Mouse (Mus musculus) CH12.LX (cell line): Measurements from ENCODE around the gene Ccdc167. TPM values are rescaled to one million over a fixed set of nuclear protein-coding genes. Genes with fewer than 3 reads are reported as not detected.

ENCODE experiments used
- DNase-seq: peaks from one replicate; pipeline ENCODE4 v3.0.0-alpha.2; 2013; ENCODE audit errors: extremely low read depth
- H3K27ac ChIP-seq: 2 replicates; pipeline ENCODE4 v1.5.1; 2012; ENCODE audit warnings: low read depth, mild to moderate bottlenecking, control low read depth, moderate library complexity; ENCODE audit not compliant: insufficient read depth
- H3K27me3 ChIP-seq: replicated peaks from 2 replicates; pipeline ENCODE3; 2012; ENCODE audit warnings: inconsistent platforms
- H3K36me3 ChIP-seq, 2 experiments: replicated peaks in 1 of 2; 2 replicates each; pipeline versions ENCODE3 to v1.6.1; 2012; ENCODE audit warnings: inconsistent platforms in 1 of 2, low read length in 1 of 2, mild to moderate bottlenecking in 1 of 2, mixed read lengths in 1 of 2, moderate library complexity in 1 of 2; ENCODE audit not compliant: control insufficient read depth in 1 of 2, insufficient read depth in 1 of 2
- H3K4me1 ChIP-seq, 2 experiments: 2 replicates each; pipeline ENCODE4 v1.6.1; 2012; ENCODE audit warnings: inconsistent platforms in 1 of 2, moderate library complexity in 1 of 2; ENCODE audit not compliant: insufficient read depth in 2 of 2, control insufficient read depth in 1 of 2
- H3K4me2 ChIP-seq: 2 replicates; pipeline ENCODE4 v1.6.1; 2012; ENCODE audit warnings: low read depth, mild to moderate bottlenecking, control low read depth; ENCODE audit not compliant: poor library complexity, insufficient read depth, severe bottlenecking
- H3K4me3 ChIP-seq, 3 experiments: fragments of 150-350 bp in 1 of 3; sonication (generic) in 1 of 3; replicated peaks in 1 of 3; 2 replicates each; pipeline versions ENCODE3 to v1.5.1; 2011 to 2012; ENCODE audit warnings: low read depth in 2 of 3, low read length in 2 of 3, mild to moderate bottlenecking in 2 of 3, moderate library complexity in 2 of 3, control low read depth in 1 of 3, improper control_type of control experiment in 1 of 3, inconsistent platforms in 1 of 3, mixed read lengths in 1 of 3; ENCODE audit not compliant: poor library complexity in 1 of 3
- H3K79me2 ChIP-seq: replicated peaks from 2 replicates; pipeline ENCODE4 v1.6.1; 2012; ENCODE audit warnings: mild to moderate bottlenecking, moderate library complexity; ENCODE audit not compliant: control insufficient read depth, poor library complexity, insufficient read depth, severe bottlenecking; ENCODE audit errors: extremely low read depth
- H3K9ac ChIP-seq: 2 replicates; pipeline ENCODE4 v1.6.1; 2012; ENCODE audit warnings: low read depth, mild to moderate bottlenecking, control low read depth, moderate library complexity; ENCODE audit not compliant: insufficient read depth
- H3K9me3 ChIP-seq: replicated peaks from 2 replicates; pipeline ENCODE3; 2012; ENCODE audit warnings: low read length, inconsistent platforms, mixed read lengths
- CHD2 ChIP-seq: IDR thresholded peaks from 2 replicates; pipeline ENCODE4 v1.6.1; 2011; ENCODE audit warnings: low read length, improper control_type of control experiment
- CTCF ChIP-seq, 2 experiments: IDR thresholded peaks in 1 of 2; conservative IDR thresholded peaks in 1 of 2; 2 replicates each; pipeline ENCODE4 v1.5.1; 2011 to 2012; ENCODE audit warnings: low read depth in 2 of 2, low read length in 2 of 2, improper control_type of control experiment in 1 of 2, inconsistent platforms in 1 of 2, mild to moderate bottlenecking in 1 of 2, moderate library complexity in 1 of 2
- ELF1 ChIP-seq: IDR thresholded peaks from 2 replicates; pipeline ENCODE4 v1.6.1; 2014; ENCODE audit warnings: low read depth, mild to moderate bottlenecking, inconsistent platforms, low read length, improper control_type of control experiment
- ETS1 ChIP-seq: conservative IDR thresholded peaks from 2 replicates; pipeline ENCODE4 v1.6.1; 2012; ENCODE audit warnings: low read depth, mild to moderate bottlenecking, inconsistent platforms, low read length, improper control_type of control experiment, moderate library complexity
- HCFC1 ChIP-seq: IDR thresholded peaks from 2 replicates; pipeline ENCODE4 v1.6.1; 2012; ENCODE audit warnings: low read depth, mild to moderate bottlenecking, inconsistent platforms, low read length, improper control_type of control experiment
- IRF4 ChIP-seq: IDR thresholded peaks from 2 replicates; pipeline ENCODE4 v1.6.1; 2014; ENCODE audit warnings: low read depth, mild to moderate bottlenecking, inconsistent platforms, low read length, improper control_type of control experiment
- KAT2A ChIP-seq: IDR thresholded peaks from 2 replicates; pipeline ENCODE4 v1.6.1; 2012; ENCODE audit warnings: low read length, improper control_type of control experiment, inconsistent platforms; ENCODE audit not compliant: insufficient replicate concordance
- MEF2A ChIP-seq: IDR thresholded peaks from 2 replicates; pipeline ENCODE4 v1.6.1; 2014; ENCODE audit warnings: low read depth, mild to moderate bottlenecking, inconsistent platforms, low read length, improper control_type of control experiment, borderline replicate concordance
- MXI1 ChIP-seq: IDR thresholded peaks from 2 replicates; pipeline ENCODE4 v1.6.1; 2011; ENCODE audit warnings: mild to moderate bottlenecking, low read depth, low read length, improper control_type of control experiment
- NELFE ChIP-seq: IDR thresholded peaks from 2 replicates; pipeline ENCODE4 v1.6.1; 2011; ENCODE audit warnings: low read depth, low read length, improper control_type of control experiment
- NRF1 ChIP-seq: IDR thresholded peaks from 2 replicates; pipeline ENCODE4 v1.6.1; 2014; ENCODE audit warnings: low read depth, mild to moderate bottlenecking, inconsistent platforms, low read length, improper control_type of control experiment, moderate library complexity
- SIN3A ChIP-seq: IDR thresholded peaks from 2 replicates; pipeline ENCODE4 v1.6.1; 2012; ENCODE audit warnings: low read length, improper control_type of control experiment, inconsistent platforms
- TBP ChIP-seq: conservative IDR thresholded peaks from 2 replicates; pipeline ENCODE4 v1.6.1; 2011; ENCODE audit warnings: low read depth, low read length, improper control_type of control experiment
- ZKSCAN1 ChIP-seq: IDR thresholded peaks from 2 replicates; pipeline ENCODE4 v1.6.1; 2012; ENCODE audit warnings: low read depth, inconsistent platforms, low read length, improper control_type of control experiment, borderline replicate concordance
- ZMIZ1 ChIP-seq: IDR thresholded peaks from 2 replicates; pipeline ENCODE4 v1.6.1; 2012; ENCODE audit warnings: low read depth, mild to moderate bottlenecking, inconsistent platforms, low read length, improper control_type of control experiment
- dilution Hi-C: fragments of 300-500 bp; cut with MboI; formaldehyde crosslinking; loops from 2 replicates; pipeline ENCODE4 v1.14.3; 2020; ENCODE audit warnings: low sequenced_read_pairs; ENCODE audit not compliant: extremely low pct_unique_long_range_greater_than_20kb, extremely low pct_ligation_motif_present
- in situ Hi-C: fragments of 300-500 bp; cut with MboI; formaldehyde crosslinking; loops from 3 replicates; pipeline ENCODE4 v1.14.3; 2019; ENCODE audit warnings: low sequenced_read_pairs, low pct_ligation_motif_present, low pct_unique_long_range_greater_than_20kb, mixed read lengths
- polyA plus RNA-seq: library from polyadenylated mRNA; unstranded; fragments of >175 nt; gene quantifications from 2 replicates; pipeline ENCODE4 v1.2.1, GENCODE M21; 2012; ENCODE audit warnings: low read depth; ENCODE audit not compliant: insufficient read length
- total RNA-seq, 2 experiments: library from RNA; depleted of rRNA; stranded (reverse); fragments of 300-350 nt in 1 of 2; fragments of >200 nt in 1 of 2; gene quantifications; 2 replicates each; pipeline ENCODE4 v1.2.3; 2012 to 2014

Gene Ccdc167
- total and polyA plus RNA-seq, 3 experiments, result 8.8 to 18.7 (median 12.0) TPM

DNA sequence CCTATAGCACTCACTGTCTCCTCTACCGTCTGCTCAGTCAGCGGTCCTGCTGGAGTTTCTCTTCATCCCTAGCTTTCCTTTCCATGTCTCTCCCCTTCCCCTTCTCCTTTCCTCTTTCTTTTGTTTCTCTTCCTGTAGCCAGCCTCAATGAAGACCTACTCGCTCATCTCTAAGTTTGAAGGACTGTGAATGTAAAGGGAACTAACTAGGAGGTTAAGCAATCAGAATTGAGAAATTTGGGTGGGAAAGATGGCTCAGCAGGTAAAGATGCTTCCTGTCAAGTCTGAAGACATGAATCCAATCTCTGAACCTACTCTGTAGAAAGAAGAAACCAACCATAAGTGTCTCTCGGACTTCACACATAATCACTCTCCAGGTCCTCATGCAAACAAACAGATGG is 43.5 kb downstream of the Ccdc167 start:
- Histone ChIP-seq H3K9ac (no peak overlapping the region), H3K79me2 (peaks cover 18% of the 10 kb centered on the region), H3K4me2 (no peak overlapping the region), H3K36me3 (peaks cover 58 to 91% of the 10 kb centered on the region in 2 experiments), H3K4me1 (peaks cover 14 to 62% of the 10 kb centered on the region in 2 experiments), H3K4me3 (no peak overlapping the region), H3K9me3 (no peaks in the 10 kb centered on the region), H3K27ac (no peak overlapping the region), H3K27me3 (no peaks in the 10 kb centered on the region)
- in situ Hi-C loops (no loop called here), dilution Hi-C loops (no loop called here)
- TF ChIP-seq TBP (no peak), MXI1 (no peak), KAT2A (no peak), CHD2 (no peak), ETS1 (no peak), SIN3A (no peak), HCFC1 (no peak), MEF2A (no peak), NRF1 (no peak), ELF1 (no peak), CTCF (conservative IDR thresholded peaks at IDR 0.05 in 1 of 2, IDR thresholded peaks at IDR 0.05 in 1 of 2; ENCODE audit: low read depth in 2 of 2, low read length in 2 of 2) (no peak), ZMIZ1 (no peak)
- DNase-seq, result no peak

DNA sequence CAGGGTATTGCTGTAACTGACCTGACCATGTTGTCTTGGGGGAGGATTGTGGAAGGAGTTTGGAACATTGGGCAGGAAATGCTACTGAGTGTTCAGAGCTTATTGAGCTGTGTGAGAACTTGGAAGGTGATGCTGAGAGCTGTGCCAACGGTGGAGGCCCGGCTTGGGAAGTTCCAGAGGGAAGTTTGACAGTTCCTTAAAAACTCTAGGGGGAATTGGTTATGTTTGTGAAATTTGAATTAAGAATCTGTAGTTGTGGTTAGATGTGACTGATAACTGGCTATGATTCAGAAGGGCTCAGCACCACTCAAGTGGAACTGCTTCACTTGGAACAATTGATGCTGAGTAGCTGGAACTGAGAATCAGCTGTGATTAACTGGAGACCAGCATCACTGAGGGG is 45.8 kb downstream of the Ccdc167 start:
- Histone ChIP-seq H3K4me1 (peaks cover 2 to 46% of the 10 kb centered on the region in 2 experiments), H3K9ac (no peak overlapping the region), H3K4me2 (no peak overlapping the region), H3K79me2 (peaks cover 28% of the 10 kb centered on the region), H3K4me3 (no peak overlapping the region), H3K36me3 (peaks cover 58 to 91% of the 10 kb centered on the region in 2 experiments), H3K27me3 (no peaks in the 10 kb centered on the region), H3K9me3 (no peaks in the 10 kb centered on the region), H3K27ac (no peak overlapping the region)
- no peak for TF ChIP-seq ZKSCAN1
- TF ChIP-seq ETS1, result 0 out of 2 replicates have a peak, but pooled peaks have one; percentile 24
- TF ChIP-seq NELFE, result no peak
- no peak for TF ChIP-seq HCFC1
- TF ChIP-seq IRF4, result no peak
- in situ Hi-C loops (no loop called here), dilution Hi-C loops (no loop called here)
- peak; percentile 44 for DNase-seq
